Mouse (Mus musculus): ENCODE measurements around the gene Nags.
A peak's percentile ranks its signal among the peaks of the same experiment; 100 is the strongest.
"Not testable (repeated sequence)": the region's sequence is repeated elsewhere in the genome, so short reads cannot be mapped to it uniquely, and the experiment has no call there.

The Nags gene

DNA sequence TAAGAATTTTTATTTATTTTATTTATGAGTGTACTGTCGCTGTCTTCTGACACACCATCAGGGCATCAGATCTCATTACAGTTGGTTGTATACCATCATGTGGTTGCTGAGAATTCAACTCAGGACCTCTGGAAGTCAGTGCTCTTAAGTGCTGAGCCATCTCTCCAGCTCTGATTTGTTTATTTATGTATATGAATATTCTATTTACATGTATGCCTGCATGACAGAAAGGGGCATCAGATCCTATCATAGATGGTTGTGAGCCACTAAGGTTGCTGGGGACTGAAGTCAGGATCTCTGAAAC, 11.4 kb downstream of the Nags start:
- DNase-seq (ENCODE audit: low spot score), result no peak

GRCm38 (mm10) chr11:102158024-102158423, 12.7 kb downstream of the Nags start:
- DNase-seq (ENCODE audit: low spot score), result not testable (repeated sequence)

- no peak for DNase-seq (ENCODE audit: low spot score)
Observed at GRCm38 (mm10) chr11:102159781-102160180, 14.5 kb downstream of the Nags start.

GRCm38 (mm10) chr11:102165971-102166722, 20.8 kb downstream of the Nags start:
- no peak for DNase-seq (ENCODE audit: low spot score)

DNA sequence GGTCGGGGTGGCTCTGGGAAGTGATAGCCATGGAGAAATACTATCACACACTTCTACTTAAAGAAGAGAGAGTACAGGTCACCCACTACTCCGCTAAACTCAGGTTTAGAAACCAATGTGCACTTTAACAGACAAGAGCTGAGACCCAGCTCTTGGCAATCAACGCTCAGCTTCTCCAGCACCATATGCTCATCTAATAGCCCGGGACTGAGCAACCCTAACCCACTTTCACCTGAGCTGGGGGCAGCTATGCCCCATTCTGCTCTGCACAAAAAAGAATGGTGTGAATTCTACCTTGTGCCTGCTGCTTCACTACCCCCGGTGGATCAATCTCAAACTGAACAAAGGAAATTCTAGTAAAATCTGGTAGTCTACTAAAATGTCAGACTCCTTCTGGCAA, 22.2 kb downstream of the Nags start:
- DNase-seq (ENCODE audit: low spot score), result no peak

DNA sequence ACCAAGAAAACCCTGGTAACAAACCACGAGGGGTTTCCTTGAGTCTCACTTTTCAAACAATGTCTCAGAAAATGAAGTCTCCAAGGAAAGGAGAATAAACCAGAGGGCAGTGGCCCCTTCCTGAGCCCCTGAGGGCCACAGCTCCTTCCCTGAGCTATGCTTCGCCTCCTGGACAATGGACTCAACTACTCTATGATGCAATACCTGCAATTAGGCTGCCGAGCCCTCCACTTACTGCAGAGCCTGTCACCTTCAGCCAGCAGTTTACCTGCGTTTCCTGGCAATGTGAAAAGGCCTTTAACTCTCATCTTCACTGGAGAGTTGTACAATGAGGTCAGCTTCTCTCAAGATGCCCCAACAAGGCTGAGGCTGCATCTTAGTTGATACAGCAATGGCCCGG, 23.4 kb downstream of the Nags start:
- no peak for DNase-seq (ENCODE audit: low spot score)

DNA sequence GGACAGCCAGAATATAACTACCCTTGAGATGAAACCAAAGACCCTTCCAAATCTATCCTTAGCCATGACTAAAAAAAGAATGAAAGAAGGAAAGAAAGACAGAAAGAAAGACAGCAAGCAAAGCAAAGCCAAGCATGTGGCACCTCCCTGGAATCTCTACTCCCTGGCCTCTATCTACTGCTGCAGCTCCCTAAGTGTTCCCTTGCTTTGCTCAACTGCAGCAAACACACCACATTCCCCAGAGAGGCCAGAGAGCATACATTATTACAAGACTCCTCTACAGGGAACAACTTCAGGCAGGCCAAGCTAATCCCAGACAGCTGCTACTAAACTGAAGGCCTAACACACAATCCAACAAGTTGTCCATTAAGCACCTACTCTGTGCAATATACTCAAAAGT, 34.5 kb downstream of the Nags start:
- no peak for DNase-seq (ENCODE audit: low spot score)

DNA sequence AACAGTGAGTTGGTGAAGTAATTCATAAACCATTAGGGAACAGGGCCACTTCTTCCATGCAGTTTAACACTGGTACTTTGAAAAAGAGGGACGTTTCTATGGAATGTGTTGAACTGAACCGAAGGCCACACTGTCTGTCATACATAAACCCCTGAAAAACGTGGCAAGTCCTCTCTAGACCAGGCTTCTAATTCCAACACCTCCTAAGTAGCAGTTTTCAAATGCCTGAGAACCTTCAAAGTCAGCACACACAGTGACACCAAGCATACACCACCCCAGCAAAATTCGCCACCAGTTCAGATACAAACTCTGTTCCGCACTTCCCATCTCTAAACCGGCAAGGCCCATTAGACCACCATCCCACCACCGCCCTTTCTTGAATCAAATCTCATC, 38.9 kb downstream of the Nags start:
- no peak for DNase-seq (ENCODE audit: low spot score)

GRCm38 (mm10) chr11:102184646-102185495, 39.6 kb downstream of the Nags start, which contains the start of gene Lsm12:
Gene Lsm12, minus strand, starts transcription at chr11:102185296.
- DNase-seq (ENCODE audit: low spot score), result peak; percentile 98

- no peak for DNase-seq (ENCODE audit: low spot score)
Observed at GRCm38 (mm10) chr11:102185677-102186076, 40.4 kb downstream of the Nags start.

- DNase-seq (ENCODE audit: low spot score), result no peak
Observed at GRCm38 (mm10) chr11:102186235-102186634, 40.9 kb downstream of the Nags start.

DNA sequence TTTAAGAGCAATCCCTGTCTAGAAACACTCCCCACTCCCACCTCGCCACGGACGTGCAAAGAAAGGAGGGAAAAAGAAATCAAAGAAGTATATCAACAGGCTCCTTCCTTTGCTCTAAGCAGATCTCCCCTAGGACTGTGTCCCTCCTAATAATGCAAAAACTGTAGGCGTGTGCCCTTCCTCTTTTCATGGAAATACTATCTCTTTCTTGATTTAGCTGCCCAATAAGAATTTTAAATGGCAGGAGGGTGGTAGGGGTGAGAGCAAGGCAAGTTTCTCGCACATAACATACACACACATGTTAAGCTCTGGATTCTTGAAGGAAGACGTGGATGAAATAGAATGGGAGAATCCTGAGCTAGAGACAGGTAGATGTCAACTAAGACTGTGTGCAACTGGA, 43.7 kb downstream of the Nags start:
- DNase-seq (ENCODE audit: low spot score), result no peak

DNA sequence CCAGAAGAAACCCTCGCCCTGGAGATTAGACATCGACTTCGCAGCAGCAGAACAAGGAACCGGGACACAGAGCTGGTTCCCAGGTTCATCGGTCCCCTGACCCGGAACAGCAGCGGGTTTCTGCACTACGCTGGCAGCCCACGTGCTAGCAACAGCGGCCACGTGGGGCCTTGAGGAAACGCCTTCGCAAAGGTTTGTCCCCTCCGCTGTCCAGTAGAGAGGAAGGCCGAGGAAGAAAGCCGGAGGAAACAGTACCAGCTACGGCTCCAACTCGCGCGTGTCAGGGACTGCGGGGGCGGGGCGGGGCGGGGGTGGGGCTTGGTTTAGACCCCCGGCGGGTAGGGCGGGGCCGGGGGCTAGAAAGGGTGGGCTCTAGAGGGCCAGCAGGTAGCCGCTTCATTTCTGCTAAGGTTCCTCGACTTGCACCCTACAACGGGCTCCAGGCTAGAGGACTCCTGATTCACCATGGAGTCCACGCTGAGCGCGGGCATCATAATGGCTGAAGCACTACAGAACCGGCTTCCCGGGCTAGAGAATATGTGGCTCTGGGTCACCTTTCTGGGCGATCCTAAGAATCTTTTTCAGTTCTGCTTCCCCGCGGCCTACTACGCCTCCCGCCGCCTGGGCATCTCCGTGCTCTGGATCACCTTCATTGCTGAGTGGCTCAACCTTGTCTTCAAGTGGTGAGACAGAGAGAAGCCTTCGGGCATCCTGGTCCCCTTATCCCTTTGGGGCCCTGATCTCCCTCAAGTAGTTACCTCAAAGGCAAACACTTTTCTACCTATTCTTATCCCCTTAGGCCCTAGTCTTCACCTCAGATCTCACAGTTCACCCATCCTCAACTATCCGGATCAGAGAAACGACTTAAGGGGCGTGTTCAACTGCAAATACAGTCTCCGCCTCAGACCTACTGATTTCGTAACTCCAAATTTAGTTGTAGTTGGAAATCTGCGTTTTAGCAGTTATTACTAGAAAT, 44.4 kb downstream of the Nags start, which contains the start of gene G6pc3:
Gene G6pc3 (plus strand): TSS at position 160 of the 976 bp plus-strand sequence.
- peak; percentile 91 for DNase-seq (ENCODE audit: low spot score)

- DNase-seq (ENCODE audit: low spot score), result no peak
Observed at GRCm38 (mm10) chr11:102190848-102191247, 45.5 kb downstream of the Nags start.

DNA sequence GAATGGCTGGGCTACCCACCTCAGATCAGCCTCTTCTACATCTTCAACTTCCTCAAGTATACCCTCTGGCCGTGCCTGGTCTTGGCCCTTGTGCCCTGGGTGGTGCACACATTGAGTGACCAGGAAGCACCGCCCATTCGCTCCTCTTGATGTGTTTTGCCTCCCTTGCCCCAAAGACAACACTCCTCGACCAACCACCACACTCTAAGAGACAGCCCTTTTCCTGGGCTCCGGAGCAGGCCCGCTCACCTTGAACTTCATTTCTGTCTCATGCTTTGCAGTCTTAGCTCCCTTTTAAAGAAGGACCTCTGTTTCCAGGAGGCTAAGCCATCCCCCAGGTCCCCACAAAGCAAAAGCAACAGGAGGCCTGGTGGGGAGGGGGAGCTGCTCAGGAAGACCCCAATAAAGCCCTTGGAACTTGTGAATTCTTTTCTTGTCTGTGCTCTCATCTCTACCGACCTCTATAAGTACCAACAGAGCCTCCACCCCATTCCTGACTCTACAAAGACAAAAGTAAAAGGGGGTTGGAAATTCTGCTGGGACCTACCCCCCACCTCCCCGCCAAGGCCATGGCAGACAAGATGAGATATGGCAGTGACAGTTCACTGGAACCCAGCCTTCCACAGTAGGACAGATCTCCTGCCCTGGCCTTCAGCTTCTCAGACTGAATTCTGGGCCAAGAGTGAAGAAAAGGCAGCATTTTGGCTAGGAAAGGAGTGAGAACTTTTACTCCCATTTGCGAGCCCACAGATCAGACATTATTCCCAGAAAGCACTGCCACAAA, 48.5 kb downstream of the Nags start:
- DNase-seq (ENCODE audit: low spot score), result no peak

- no peak for DNase-seq (ENCODE audit: low spot score)
Observed at GRCm38 (mm10) chr11:102196018-102196797, 50.9 kb downstream of the Nags start.

DNA sequence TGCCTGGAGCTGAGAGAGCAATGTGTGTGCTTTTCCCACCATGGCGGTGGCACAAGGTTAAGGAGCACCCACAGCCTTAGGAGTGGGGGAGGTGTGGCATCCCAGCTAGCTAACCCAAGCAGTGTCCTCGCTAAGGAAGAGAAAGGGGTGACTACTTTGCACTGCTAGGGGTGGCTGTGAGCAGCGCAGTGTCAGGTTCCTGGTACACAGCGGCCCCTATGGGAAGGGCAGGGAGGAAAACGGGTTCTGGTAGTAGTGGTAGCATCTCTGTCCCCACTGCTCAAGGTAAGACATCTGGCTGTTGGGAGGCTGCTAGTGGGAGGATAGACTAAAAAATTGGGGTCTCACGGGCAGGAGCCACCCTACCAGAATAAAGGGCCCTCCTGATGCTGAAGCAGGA, 52.9 kb downstream of the Nags start:
- no peak for DNase-seq (ENCODE audit: low spot score)

Measured in urinary bladder, postnatal 14 days (tissue).